Mouse (Mus musculus) MEL (cell line): ENCODE data around the gene Inava. TPM values are rescaled to one million over a fixed set of nuclear protein-coding genes. Genes with fewer than 3 reads are reported as not detected.

Experiments
- DNase-seq: peaks from one replicate; pipeline ENCODE4 v3.0.0; 2011; ENCODE audit warnings: low read depth, low spot score
- H3K27ac ChIP-seq: 2 replicates; pipeline ENCODE4 v1.5.1; 2012; ENCODE audit warnings: low read depth, mild to moderate bottlenecking, control low read depth, low read length, moderate library complexity; ENCODE audit not compliant: control insufficient read depth
- H3K27me3 ChIP-seq, 2 experiments: fragments of 150-350 bp in 1 of 2; sonication (generic) in 1 of 2; 2 replicates each; pipeline ENCODE4 v1.6.1; 2012; ENCODE audit warnings: low read length in 2 of 2, mild to moderate bottlenecking in 2 of 2, improper control_type of control experiment in 1 of 2, moderate library complexity in 1 of 2; ENCODE audit not compliant: insufficient read depth in 2 of 2, control insufficient read depth in 1 of 2
- H3K36me3 ChIP-seq, 2 experiments: 2 replicates each; pipeline ENCODE4 v1.6.1; 2012 to 2014; ENCODE audit warnings: low read length in 2 of 2, improper control_type of control experiment in 1 of 2, inconsistent platforms in 1 of 2, mild to moderate bottlenecking in 1 of 2; ENCODE audit not compliant: insufficient read depth in 2 of 2, control insufficient read depth in 1 of 2
- H3K4me1 ChIP-seq, 2 experiments: fragments of 150-350 bp in 1 of 2; sonication (generic) in 1 of 2; 2 replicates each; pipeline ENCODE4 v1.6.1; 2012; ENCODE audit warnings: low read length in 2 of 2, improper control_type of control experiment in 1 of 2, mild to moderate bottlenecking in 1 of 2; ENCODE audit not compliant: insufficient read depth in 2 of 2, control insufficient read depth in 1 of 2
- H3K4me3 ChIP-seq, 2 experiments: fragments of 150-350 bp in 1 of 2; sonication (generic) in 1 of 2; 2 replicates each; pipeline ENCODE4 v1.5.1; 2012; ENCODE audit warnings: low read depth in 2 of 2, low read length in 2 of 2, mild to moderate bottlenecking in 2 of 2, moderate library complexity in 2 of 2, control low read depth in 1 of 2, improper control_type of control experiment in 1 of 2; ENCODE audit not compliant: control insufficient read depth in 1 of 2, insufficient read depth in 1 of 2
- H3K79me2 ChIP-seq: 2 replicates; pipeline ENCODE4 v1.6.1; 2012; ENCODE audit warnings: mild to moderate bottlenecking, low read length, moderate library complexity; ENCODE audit not compliant: control insufficient read depth, poor library complexity, insufficient read depth
- H3K9ac ChIP-seq: 2 replicates; pipeline ENCODE4 v1.6.1; 2012; ENCODE audit warnings: low read depth, mild to moderate bottlenecking, control low read depth, low read length, moderate library complexity; ENCODE audit not compliant: control insufficient read depth, poor library complexity, severe bottlenecking
- H3K9me3 ChIP-seq: fragments of 150-350 bp; sonication (generic); replicated peaks from 2 replicates; pipeline ENCODE4 v1.6.1; 2012; ENCODE audit warnings: mild to moderate bottlenecking, low read length, improper control_type of control experiment, moderate library complexity; ENCODE audit not compliant: insufficient read depth
- BHLHE40 ChIP-seq: IDR thresholded peaks from 2 replicates; pipeline ENCODE4 v1.6.1; 2012; ENCODE audit warnings: low read depth, mild to moderate bottlenecking, inconsistent platforms, low read length, improper control_type of control experiment, borderline replicate concordance
- CHD1 ChIP-seq: IDR thresholded peaks from 2 replicates; pipeline ENCODE4 v1.6.1; 2012; ENCODE audit warnings: low read depth, mild to moderate bottlenecking, inconsistent platforms, low read length, improper control_type of control experiment
- CHD2 ChIP-seq: IDR thresholded peaks from 2 replicates; pipeline ENCODE4 v1.6.1; 2011; ENCODE audit warnings: low read length, improper control_type of control experiment
- CTCF ChIP-seq, 3 experiments: IDR thresholded peaks in 2 of 3; conservative IDR thresholded peaks in 1 of 3; 2 replicates each; pipeline ENCODE4 v1.5.1; 2011 to 2012; ENCODE audit warnings: low read length in 3 of 3, low read depth in 2 of 3, mild to moderate bottlenecking in 2 of 3, improper control_type of control experiment in 1 of 3, inconsistent platforms in 1 of 3, mixed read lengths in 1 of 3, moderate library complexity in 1 of 3; ENCODE audit not compliant: control insufficient read depth in 1 of 3, insufficient read depth in 1 of 3, poor library complexity in 1 of 3, severe bottlenecking in 1 of 3
- E2F4 ChIP-seq: IDR thresholded peaks from 2 replicates; pipeline ENCODE4 v1.6.1; 2011; ENCODE audit warnings: low read depth, low read length, improper control_type of control experiment, borderline replicate concordance
- ELF1 ChIP-seq: IDR thresholded peaks from 2 replicates; pipeline ENCODE4 v1.6.1; 2014; ENCODE audit warnings: low read depth, mild to moderate bottlenecking, inconsistent platforms, low read length, improper control_type of control experiment, moderate library complexity
- ETS1 ChIP-seq: IDR thresholded peaks from 2 replicates; pipeline ENCODE4 v1.6.1; 2012; ENCODE audit warnings: low read depth, mild to moderate bottlenecking, inconsistent platforms, low read length, improper control_type of control experiment, moderate library complexity
- GABPA ChIP-seq: IDR thresholded peaks from 2 replicates; pipeline ENCODE4 v1.6.1; 2012; ENCODE audit warnings: low read depth, mild to moderate bottlenecking, inconsistent platforms, low read length, improper control_type of control experiment, moderate library complexity
- GATA1 ChIP-seq: IDR thresholded peaks from 2 replicates; pipeline ENCODE4 v1.6.1; 2011; ENCODE audit warnings: low read depth, low read length, improper control_type of control experiment
- JUND ChIP-seq: IDR thresholded peaks from 2 replicates; pipeline ENCODE4 v1.6.1; 2011; ENCODE audit warnings: low read depth, mild to moderate bottlenecking, improper control_type of control experiment, low read length
- KAT2A ChIP-seq: conservative IDR thresholded peaks from 2 replicates; pipeline ENCODE4 v1.6.1; 2012; ENCODE audit warnings: low read depth, low read length, improper control_type of control experiment, inconsistent platforms
- MAZ ChIP-seq: IDR thresholded peaks from 2 replicates; pipeline ENCODE4 v1.6.1; 2012; ENCODE audit warnings: low read depth, mild to moderate bottlenecking, inconsistent platforms, low read length, improper control_type of control experiment
- MEF2A ChIP-seq: IDR thresholded peaks from 2 replicates; pipeline ENCODE4 v1.6.1; 2014; ENCODE audit warnings: low read depth, mild to moderate bottlenecking, inconsistent platforms, low read length, improper control_type of control experiment; ENCODE audit not compliant: poor library complexity, insufficient replicate concordance, severe bottlenecking; ENCODE audit errors: extremely low read depth
- MXI1 ChIP-seq: IDR thresholded peaks from 2 replicates; pipeline ENCODE4 v1.6.1; 2011; ENCODE audit warnings: mild to moderate bottlenecking, low read depth, low read length, improper control_type of control experiment
- MYC ChIP-seq: IDR thresholded peaks from 2 replicates; pipeline ENCODE4 v1.6.1; 2011; ENCODE audit warnings: low read depth, mild to moderate bottlenecking, low read length, improper control_type of control experiment, moderate library complexity
- NELFE ChIP-seq: IDR thresholded peaks from 2 replicates; pipeline ENCODE4 v1.6.1; 2011; ENCODE audit warnings: low read depth, low read length, improper control_type of control experiment
- POLR2A ChIP-seq, 2 experiments: IDR thresholded peaks; 2 replicates each; pipeline ENCODE4 v1.6.1; 2011 to 2012; ENCODE audit warnings: low read length in 2 of 2, mild to moderate bottlenecking in 2 of 2, control low read depth in 1 of 2, improper control_type of control experiment in 1 of 2, low read depth in 1 of 2, moderate library complexity in 1 of 2; ENCODE audit not compliant: control insufficient read depth in 1 of 2, insufficient read depth in 1 of 2, poor library complexity in 1 of 2
- POLR2AphosphoS2 ChIP-seq: IDR thresholded peaks from 2 replicates; pipeline ENCODE4 v1.6.1; 2011; ENCODE audit warnings: low read length, improper control_type of control experiment
- RAD21 ChIP-seq: IDR thresholded peaks from 2 replicates; pipeline ENCODE4 v1.6.1; 2011; ENCODE audit warnings: mild to moderate bottlenecking, low read depth, low read length, improper control_type of control experiment
- RCOR1 ChIP-seq: IDR thresholded peaks from 2 replicates; pipeline ENCODE4 v1.6.1; 2012; ENCODE audit warnings: low read depth, mild to moderate bottlenecking, inconsistent platforms, low read length, improper control_type of control experiment
- SIN3A ChIP-seq: IDR thresholded peaks from 2 replicates; pipeline ENCODE4 v1.6.1; 2012; ENCODE audit warnings: low read length, improper control_type of control experiment, inconsistent platforms
- SMC3 ChIP-seq: IDR thresholded peaks from 2 replicates; pipeline ENCODE4 v1.6.1; 2011; ENCODE audit warnings: low read depth, low read length, improper control_type of control experiment
- TAL1 ChIP-seq: IDR thresholded peaks from 2 replicates; pipeline ENCODE4 v1.6.1; 2012; ENCODE audit warnings: mild to moderate bottlenecking, inconsistent platforms, low read length, moderate library complexity, mixed read lengths
- TCF12 ChIP-seq: IDR thresholded peaks from 2 replicates; pipeline ENCODE4 v1.6.1; 2014; ENCODE audit warnings: low read depth, mild to moderate bottlenecking, inconsistent platforms, low read length, improper control_type of control experiment, moderate library complexity
- UBTF ChIP-seq: IDR thresholded peaks from 2 replicates; pipeline ENCODE4 v1.6.1; 2012; ENCODE audit warnings: low read depth, mild to moderate bottlenecking, inconsistent platforms, low read length, improper control_type of control experiment, moderate library complexity, borderline replicate concordance; ENCODE audit not compliant: insufficient read depth
- USF1 ChIP-seq: IDR thresholded peaks from 2 replicates; pipeline ENCODE4 v1.6.1; 2014; ENCODE audit warnings: low read depth, mild to moderate bottlenecking, inconsistent platforms, low read length, improper control_type of control experiment, moderate library complexity
- USF2 ChIP-seq, 2 experiments: IDR thresholded peaks; 2 replicates each; pipeline ENCODE4 v1.6.1; 2011 to 2012; ENCODE audit warnings: improper control_type of control experiment in 2 of 2, low read length in 2 of 2, borderline replicate concordance in 1 of 2, inconsistent platforms in 1 of 2, low read depth in 1 of 2, mild to moderate bottlenecking in 1 of 2; ENCODE audit not compliant: insufficient read depth in 1 of 2
- ZC3H11A ChIP-seq: IDR thresholded peaks from 2 replicates; pipeline ENCODE4 v1.6.1; 2012; ENCODE audit warnings: low read depth, mild to moderate bottlenecking, inconsistent platforms, low read length, improper control_type of control experiment
- ZKSCAN1 ChIP-seq: IDR thresholded peaks from 2 replicates; pipeline ENCODE4 v1.6.1; 2012; ENCODE audit warnings: low read depth, mild to moderate bottlenecking, inconsistent platforms, low read length, improper control_type of control experiment, moderate library complexity
- ZMIZ1 ChIP-seq: IDR thresholded peaks from 2 replicates; pipeline ENCODE4 v1.6.1; 2012; ENCODE audit warnings: low read depth, mild to moderate bottlenecking, inconsistent platforms, low read length, improper control_type of control experiment, moderate library complexity
- ZNF384 ChIP-seq: IDR thresholded peaks from 2 replicates; pipeline ENCODE4 v1.6.1; 2012; ENCODE audit warnings: low read depth, mild to moderate bottlenecking, inconsistent platforms, low read length, improper control_type of control experiment
- polyA plus RNA-seq, 2 experiments: library from polyadenylated mRNA; stranded (reverse) in 1 of 2; unstranded in 1 of 2; fragments of >175 nt in 1 of 2; fragments of >200 nt in 1 of 2; gene quantifications; 2 replicates each; pipeline versions ENCODE4 v1.2.1 to v1.2.4; 2012; ENCODE audit warnings: low replicate concordance in 2 of 2, low read depth in 1 of 2; ENCODE audit not compliant: insufficient read length in 2 of 2, insufficient read depth in 1 of 2, missing spikeins in 1 of 2
- total RNA-seq: library from RNA; depleted of rRNA; stranded (reverse); fragments of 300-350 nt; gene quantifications from 2 replicates; pipeline ENCODE4 v1.2.3, GENCODE M21; 2012

The Inava gene
- total and polyA plus RNA-seq, 3 experiments, result 0.12 to 0.65 TPM; not detected in 1

GRCm38 (mm10) chr1:136179511-136180001 is 54.5 kb downstream of the Inava start (continued):
- TF ChIP-seq USF2 (IDR thresholded peaks at IDR 0.05; ENCODE audit: borderline replicate concordance in 1 of 2, insufficient read depth in 1 of 2, low read depth in 1 of 2, low read length in 2 of 2) (no peak), ZC3H11A (peak; percentile 1; the same call in 1 of the 2 replicates), RAD21 (no peak), UBTF (no peak), MAZ (peak; percentile 84), ELF1 (0 out of 2 replicates have a peak, but pooled peaks have one; percentile 28), ZKSCAN1 (no peak), TCF12 (peak; percentile 90), E2F4 (no peak), MEF2A (no peak), RCOR1 (peak; percentile 84), USF1 (0 out of 2 replicates have a peak, but pooled peaks have one; percentile 22), SIN3A (peak; percentile 85), MYC (peak; percentile 85), MXI1 (peak; percentile 88), POLR2A (IDR thresholded peaks at IDR 0.05; ENCODE audit: control insufficient read depth in 1 of 2, insufficient read depth in 1 of 2, low read depth in 1 of 2, low read length in 2 of 2, poor library complexity in 1 of 2) (no peak), SMC3 (0 out of 2 replicates have a peak, but pooled peaks have one; percentile 10), GATA1 (peak; percentile 89), ZNF384 (no peak), KAT2A (peak; percentile 32; the same call in 1 of the 2 replicates)
- TF ChIP-seq, all 39 proteins: peak for 24

- Histone ChIP-seq H3K27me3 (no peaks in the 10 kb centered on the region), H3K4me3 (peak overlapping the region; percentile 9 to 16; a peak in 3 of 4 replicates), H3K9me3 (no peaks in the 10 kb centered on the region), H3K4me1 (peaks cover 22 to 34% of the 10 kb centered on the region in 2 experiments), H3K79me2 (no peaks in the 10 kb centered on the region), H3K36me3 (peaks cover 0 to 22% of the 10 kb centered on the region in 2 experiments; a peak in 2 of 4 replicates), H3K9ac (peak overlapping the region; percentile 47), H3K27ac (peak overlapping the region; percentile 76)
- peak; percentile 83 for DNase-seq
- TF ChIP-seq MEF2A (no peak), NELFE (no peak), CHD2 (no peak), ETS1 (peak; percentile 67), USF2 (IDR thresholded peaks at IDR 0.05; ENCODE audit: borderline replicate concordance in 1 of 2, insufficient read depth in 1 of 2, low read depth in 1 of 2, low read length in 2 of 2) (no peak), BHLHE40 (no peak), ZC3H11A (no peak), CTCF (IDR thresholded peaks at IDR 0.05 in 2 of 3, conservative IDR thresholded peaks at IDR 0.05 in 1 of 3; ENCODE audit: control insufficient read depth in 1 of 3, insufficient read depth in 1 of 3, low read depth in 2 of 3, low read length in 3 of 3, poor library complexity in 1 of 3, severe bottlenecking in 1 of 3) (no peak), E2F4 (no peak), MAZ (0 out of 2 replicates have a peak, but pooled peaks have one; percentile 51), JUND (no peak), USF1 (no peak), ZKSCAN1 (no peak), ZMIZ1 (no peak), TCF12 (peak; percentile 48; the same call in 1 of the 2 replicates), POLR2A (IDR thresholded peaks at IDR 0.05; ENCODE audit: control insufficient read depth in 1 of 2, insufficient read depth in 1 of 2, low read depth in 1 of 2, low read length in 2 of 2, poor library complexity in 1 of 2) (peak in 1 of 2 experiments; percentile 34; a peak in 1 of 4 replicates), UBTF (no peak), ELF1 (no peak), POLR2AphosphoS2 (no peak), SIN3A (peak; percentile 41; the same call in 1 of the 2 replicates), GABPA (no peak), KAT2A (no peak), RCOR1 (no peak; the same call in 1 of the 2 replicates), TAL1 (no peak), CHD1 (no peak), ZNF384 (no peak), GATA1 (no peak)
Observed at GRCm38 (mm10) chr1:136178741-136179140, 55.3 kb downstream of the Inava start.
